Mouse (Mus musculus): ENCODE data around the gene Adora1. TPM values are rescaled to one million over a fixed set of nuclear protein-coding genes. Genes with fewer than 3 reads are reported as not detected.

Adora1 gene
- polyA plus RNA-seq, 2 experiments: 1.4 to 2.0 TPM

DNA sequence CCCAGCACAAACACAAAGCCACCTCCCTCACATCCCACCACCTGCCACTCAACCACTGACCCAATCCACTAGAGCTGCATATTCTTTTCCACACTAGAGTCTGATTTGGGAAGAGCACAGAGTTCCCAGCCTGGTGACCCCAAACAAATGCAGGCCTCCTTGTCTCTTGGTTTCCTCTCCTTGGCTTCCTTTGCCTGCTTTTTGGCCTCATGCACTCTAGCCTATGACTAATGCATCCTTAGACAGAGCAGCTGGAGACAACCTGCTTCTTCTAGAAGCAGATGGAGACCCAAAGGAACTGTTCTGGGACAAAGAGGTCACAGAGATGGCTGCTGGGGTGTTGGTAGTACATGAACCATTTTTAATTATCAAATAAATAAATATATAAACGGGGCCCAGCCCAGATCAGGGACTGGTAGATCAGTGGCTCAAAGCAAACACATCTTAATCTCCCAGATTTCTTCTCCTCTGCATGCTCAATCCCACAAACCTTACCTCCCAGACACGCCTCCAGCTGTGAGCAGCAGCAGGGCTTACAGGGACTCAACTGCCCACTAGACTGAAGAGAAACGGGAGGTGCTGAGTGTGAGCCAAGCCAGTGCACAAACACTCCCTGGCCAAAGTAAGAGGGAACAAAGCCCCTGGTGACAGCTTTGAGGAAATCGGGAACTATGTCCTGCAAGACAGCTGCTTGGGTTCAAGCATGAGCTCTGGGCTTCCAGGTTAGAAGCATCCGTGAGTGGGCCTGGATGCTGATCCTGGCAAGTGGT, 5.2 kb downstream of the Adora1 start:
- ATAC-seq (ENCODE audit: low FRiP score, low read depth) (no peak), DNase-seq (ENCODE audit: low spot score) (no peak)
- no peak overlapping the region for H3K9ac ChIP-seq (ENCODE audit: low read depth, low read length, severe bottlenecking)
- 73% methylated on average over 5 of the region's 5 CpGs for WGBS
- H3K4me1 ChIP-seq (ENCODE audit: control insufficient read depth, insufficient read depth, low read length): peaks cover 6% of the 10 kb centered on the region; the same call in 1 of the 2 replicates
- TF ChIP-seq POLR2A (IDR thresholded peaks at IDR 0.05; ENCODE audit: borderline replicate concordance, extremely low read depth, insufficient read depth, insufficient read length): no peak
- no peak overlapping the region for H3K27ac ChIP-seq (replicated peaks; ENCODE audit: low read depth, low read length)
- H3K4me2 ChIP-seq (replicated peaks; ENCODE audit: low read depth, low read length, severe bottlenecking): no peak overlapping the region
- H3K27me3 ChIP-seq (ENCODE audit: control insufficient read depth, insufficient read depth, low read length): peaks cover 17% of the 10 kb centered on the region
- no peak overlapping the region for H3K4me3 ChIP-seq (replicated peaks; ENCODE audit: low read length)
- no peaks in the 10 kb centered on the region for H3K9me3 ChIP-seq (ENCODE audit: control insufficient read depth, low read length)
- H3K36me3 ChIP-seq (ENCODE audit: control insufficient read depth, insufficient read depth, low read length): no peaks in the 10 kb centered on the region

DNA sequence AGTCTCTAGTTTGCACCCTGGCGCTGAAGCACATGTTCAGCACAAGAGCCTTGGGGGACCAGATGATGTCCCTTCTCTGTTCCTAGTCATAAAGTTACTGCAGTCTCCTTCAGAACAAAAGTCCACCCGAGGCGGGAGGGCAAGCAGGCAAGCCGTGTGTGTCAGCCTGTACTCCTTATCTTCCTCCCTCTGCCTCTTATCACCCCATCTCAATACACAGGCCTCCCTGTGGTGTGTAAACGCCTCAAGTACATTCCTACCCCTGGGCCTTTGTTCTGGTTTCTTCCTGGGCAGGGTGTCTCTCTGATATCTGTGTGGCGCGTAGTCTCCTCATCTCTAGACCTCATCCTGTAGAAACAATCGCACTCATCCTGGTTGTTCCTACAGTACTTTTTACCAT, 8.5 kb downstream of the Adora1 start:
- H3K27me3 ChIP-seq (ENCODE audit: control insufficient read depth, insufficient read depth, low read length): no peaks in the 10 kb centered on the region
- ATAC-seq (ENCODE audit: low FRiP score, low read depth) (no peak), DNase-seq (ENCODE audit: low spot score) (no peak)
- no peaks in the 10 kb centered on the region for H3K9me3 ChIP-seq (ENCODE audit: control insufficient read depth, low read length)
- TF ChIP-seq POLR2A (IDR thresholded peaks at IDR 0.05; ENCODE audit: borderline replicate concordance, extremely low read depth, insufficient read depth, insufficient read length): no peak
- 72% methylated on average over 8 of the region's 8 CpGs for WGBS
- no peak overlapping the region for H3K9ac ChIP-seq (ENCODE audit: low read depth, low read length, severe bottlenecking)
- H3K36me3 ChIP-seq (ENCODE audit: control insufficient read depth, insufficient read depth, low read length): no peaks in the 10 kb centered on the region
- no peaks in the 10 kb centered on the region for H3K4me1 ChIP-seq (ENCODE audit: control insufficient read depth, insufficient read depth, low read length)
- H3K27ac ChIP-seq (replicated peaks; ENCODE audit: low read depth, low read length): no peak overlapping the region
- no peak overlapping the region for H3K4me3 ChIP-seq (replicated peaks; ENCODE audit: low read length)
- no peak overlapping the region for H3K4me2 ChIP-seq (replicated peaks; ENCODE audit: low read depth, low read length, severe bottlenecking)

- H3K27ac ChIP-seq (replicated peaks; ENCODE audit: low read depth, low read length): no peak overlapping the region
- H3K4me1 ChIP-seq (ENCODE audit: control insufficient read depth, insufficient read depth, low read length): no peaks in the 10 kb centered on the region
- no peak for TF ChIP-seq POLR2A (IDR thresholded peaks at IDR 0.05; ENCODE audit: borderline replicate concordance, extremely low read depth, insufficient read depth, insufficient read length)
- H3K9me3 ChIP-seq (ENCODE audit: control insufficient read depth, low read length): no peaks in the 10 kb centered on the region
- H3K9ac ChIP-seq (ENCODE audit: low read depth, low read length, severe bottlenecking): no peak overlapping the region
- no peak overlapping the region for H3K4me3 ChIP-seq (replicated peaks; ENCODE audit: low read length)
- DNase-seq (ENCODE audit: low spot score) (no peak), ATAC-seq (ENCODE audit: low FRiP score, low read depth) (no peak)
- no peak overlapping the region for H3K4me2 ChIP-seq (replicated peaks; ENCODE audit: low read depth, low read length, severe bottlenecking)
- H3K27me3 ChIP-seq (ENCODE audit: control insufficient read depth, insufficient read depth, low read length): no peaks in the 10 kb centered on the region
- WGBS: 89% methylated on average over 5 of the region's 5 CpGs
- H3K36me3 ChIP-seq (ENCODE audit: control insufficient read depth, insufficient read depth, low read length): no peaks in the 10 kb centered on the region
Observed at GRCm38 (mm10) chr1:134225375-134225774, 9.9 kb downstream of the Adora1 start.

DNA sequence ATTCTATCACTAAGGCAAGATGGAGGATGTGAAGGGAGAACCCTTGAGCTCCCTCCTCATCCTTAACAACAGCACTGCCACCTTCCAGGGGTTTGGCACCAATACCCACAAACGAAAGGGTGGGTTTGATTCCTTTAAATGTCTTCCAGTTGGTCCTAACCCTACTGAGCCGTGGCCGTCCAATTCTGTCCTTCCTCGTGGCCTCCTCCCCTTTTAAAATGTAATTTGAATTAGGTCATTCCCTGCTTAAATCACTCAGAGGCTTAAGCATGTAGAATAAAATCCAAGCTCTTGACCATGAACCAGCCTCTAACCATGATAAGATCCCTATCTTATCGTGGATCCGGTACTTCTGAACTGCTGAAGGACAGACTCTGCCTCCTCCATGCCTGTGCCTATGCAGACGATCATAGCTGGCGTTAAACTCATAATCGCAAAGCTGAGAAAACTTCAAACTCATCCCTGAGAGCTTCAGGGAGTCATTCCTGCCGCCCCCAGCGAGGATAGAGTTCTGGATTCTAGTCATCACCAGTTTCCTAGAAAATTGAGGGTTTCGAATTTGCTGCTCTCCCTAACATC, 10.5 kb downstream of the Adora1 start:
- H3K4me3 ChIP-seq (replicated peaks; ENCODE audit: low read length): no peak overlapping the region
- no peaks in the 10 kb centered on the region for H3K27me3 ChIP-seq (ENCODE audit: control insufficient read depth, insufficient read depth, low read length)
- ATAC-seq (ENCODE audit: low FRiP score, low read depth): no peak
- H3K36me3 ChIP-seq (ENCODE audit: control insufficient read depth, insufficient read depth, low read length): no peaks in the 10 kb centered on the region
- no peak overlapping the region for H3K9ac ChIP-seq (ENCODE audit: low read depth, low read length, severe bottlenecking)
- no peak for DNase-seq (ENCODE audit: low spot score)
- no peak overlapping the region for H3K4me2 ChIP-seq (replicated peaks; ENCODE audit: low read depth, low read length, severe bottlenecking)
- no peak for TF ChIP-seq POLR2A (IDR thresholded peaks at IDR 0.05; ENCODE audit: borderline replicate concordance, extremely low read depth, insufficient read depth, insufficient read length)
- H3K9me3 ChIP-seq (ENCODE audit: control insufficient read depth, low read length): no peaks in the 10 kb centered on the region
- no peaks in the 10 kb centered on the region for H3K4me1 ChIP-seq (ENCODE audit: control insufficient read depth, insufficient read depth, low read length)
- WGBS: 86% methylated on average over 12 of the region's 12 CpGs
- no peak overlapping the region for H3K27ac ChIP-seq (replicated peaks; ENCODE audit: low read depth, low read length)

DNA sequence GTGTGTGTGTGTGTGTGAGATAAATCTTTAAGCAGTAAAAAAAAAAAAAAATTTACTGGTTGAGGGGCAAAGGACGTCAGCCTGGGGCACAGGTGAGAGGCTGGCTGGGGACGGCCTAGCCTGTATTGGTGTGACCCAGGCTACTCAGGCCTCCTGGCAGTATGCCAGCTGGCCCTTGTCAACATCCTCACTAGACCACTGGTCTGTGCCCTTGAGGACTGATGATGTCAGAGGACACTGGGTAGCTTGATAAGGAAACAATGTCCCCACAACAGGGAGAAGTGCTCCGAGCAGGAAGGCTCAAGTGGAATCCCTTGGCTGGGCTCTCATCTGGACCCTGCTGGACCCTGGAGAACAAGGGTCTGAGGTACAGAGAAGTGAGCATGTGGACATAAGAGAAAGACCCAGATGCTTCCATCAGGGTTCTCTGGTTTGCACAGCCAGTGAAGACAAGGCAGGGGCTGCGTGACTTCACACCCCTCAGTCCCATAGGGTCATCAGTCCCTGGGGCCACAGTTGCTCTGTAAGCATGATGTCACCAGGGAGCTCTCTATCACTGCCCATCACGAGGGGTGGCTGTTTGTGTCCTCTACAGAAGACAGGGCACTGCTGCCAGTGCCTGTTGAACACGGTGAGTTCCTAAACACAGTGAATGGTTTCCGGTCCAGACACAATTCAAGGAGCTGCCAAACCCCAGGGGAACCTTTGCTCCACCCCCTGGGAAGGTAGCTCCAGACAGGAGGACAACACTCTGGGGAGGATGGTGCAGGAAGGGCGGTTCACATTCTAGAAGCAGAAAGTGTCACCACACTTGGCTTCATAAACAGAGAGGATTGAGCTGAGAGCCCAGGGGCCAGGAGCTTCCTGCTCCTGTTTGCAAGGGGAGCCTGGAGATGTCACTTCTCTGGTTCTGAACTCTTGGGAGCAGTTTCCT, 12.8 kb downstream of the Adora1 start:
- no peak overlapping the region for H3K27ac ChIP-seq (replicated peaks; ENCODE audit: low read depth, low read length)
- DNase-seq (ENCODE audit: low spot score) (no peak), ATAC-seq (ENCODE audit: low FRiP score, low read depth) (no peak)
- no peak for TF ChIP-seq POLR2A (IDR thresholded peaks at IDR 0.05; ENCODE audit: borderline replicate concordance, extremely low read depth, insufficient read depth, insufficient read length)
- WGBS: 45% methylated on average over 8 of the region's 8 CpGs
- no peak overlapping the region for H3K4me2 ChIP-seq (replicated peaks; ENCODE audit: low read depth, low read length, severe bottlenecking)
- H3K9ac ChIP-seq (ENCODE audit: low read depth, low read length, severe bottlenecking): no peak overlapping the region
- H3K4me1 ChIP-seq (ENCODE audit: control insufficient read depth, insufficient read depth, low read length): no peaks in the 10 kb centered on the region
- no peaks in the 10 kb centered on the region for H3K36me3 ChIP-seq (ENCODE audit: control insufficient read depth, insufficient read depth, low read length)
- no peaks in the 10 kb centered on the region for H3K27me3 ChIP-seq (ENCODE audit: control insufficient read depth, insufficient read depth, low read length)
- no peaks in the 10 kb centered on the region for H3K9me3 ChIP-seq (ENCODE audit: control insufficient read depth, low read length)
- no peak overlapping the region for H3K4me3 ChIP-seq (replicated peaks; ENCODE audit: low read length)

All from limb, embryonic 14.5 days (tissue).